Mouse (Mus musculus) kidney, adult 2 months (tissue): Measurements from ENCODE around the gene Limk2.

Source experiments
- CTCF ChIP-seq: fragments of 200-500 bp; conservative IDR thresholded peaks from 2 replicates; pipeline ENCODE4 v1.5.1; 2011; ENCODE audit warnings: low read depth, mild to moderate bottlenecking, control low read depth, low read length, moderate library complexity, mixed read lengths; ENCODE audit not compliant: insufficient read depth, insufficient read length
- POLR2A ChIP-seq: fragments of 200-500 bp; IDR thresholded peaks from one replicate; pipeline ENCODE4 v1.6.1; 2011; ENCODE audit warnings: low read depth, low read length, control low read depth

DNA sequence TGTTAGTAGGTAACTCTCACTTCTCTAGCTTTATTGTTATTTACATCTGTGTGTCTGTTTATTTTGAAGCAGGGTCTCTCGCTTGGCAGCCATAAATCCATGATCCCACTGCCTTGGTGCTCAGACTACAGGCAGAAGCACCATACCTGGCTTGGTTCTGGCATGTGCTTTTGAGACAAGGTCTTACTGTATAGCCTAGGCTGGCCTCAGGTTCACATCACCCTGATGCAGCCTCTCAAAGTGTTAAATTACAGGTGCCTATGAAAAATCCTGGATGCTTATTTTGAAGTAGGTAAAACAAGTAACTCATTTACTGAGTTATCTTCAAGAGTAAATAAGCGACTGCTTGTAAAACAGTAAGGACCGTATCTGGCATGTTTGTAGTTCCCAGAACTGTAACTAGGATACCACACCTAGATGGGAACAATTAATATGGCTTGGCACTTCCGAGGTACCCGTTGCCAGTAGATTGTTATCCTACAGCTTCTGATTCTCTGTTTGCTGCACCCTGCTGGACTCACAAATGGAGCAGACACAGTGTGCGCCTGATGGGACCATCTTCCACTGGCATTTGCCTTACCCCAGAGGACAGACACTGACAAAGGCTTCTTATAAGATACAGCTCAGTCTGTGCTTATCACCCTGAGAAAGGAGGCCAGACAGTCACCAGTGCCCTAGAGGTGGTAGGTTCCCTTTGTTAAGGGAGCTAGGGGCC is 21.4 kb downstream of the Limk2 start:
- TF ChIP-seq CTCF = no peak
- no peak for TF ChIP-seq POLR2A
